Comparison of ENCODE assay signal across 7 mouse cellular contexts in genomic region chr5:65863349-65863749, GRCm38 (mm10). TPM values are rescaled to one million over a fixed set of nuclear protein-coding genes. Genes with fewer than 3 reads are reported as not detected.
A peak's percentile ranks its signal among the peaks of the same experiment; 100 is the strongest.
DNase-seq lines count a peak whose midpoint lies in the region; ATAC-seq and TF ChIP-seq lines count a peak whose summit lies in the region.

No protein-coding gene starts in this region.

- ATAC-seq in heart, embryonic 15.5 days (replicated peaks; ENCODE audit: insufficient number of reproducible peaks, insufficient read depth, low FRiP score, low read depth), result no peak
- ATAC-seq in forebrain, embryonic 12.5 days (ENCODE audit: low FRiP score), result no peak

- no peak for TF ChIP-seq CTCF in layer of hippocampus, adult 2 months (conservative IDR thresholded peaks at IDR 0.05)

- H3K4me3 ChIP-seq in heart, embryonic 15.5 days, result peak overlapping the region; percentile 24
- H3K4me3 ChIP-seq in forebrain, embryonic 12.5 days (replicated peaks), result no peak overlapping the region
- no peak overlapping the region for H3K4me3 ChIP-seq in layer of hippocampus, adult 2 months

- H3K36me3 ChIP-seq in heart, embryonic 15.5 days, result no peaks in the 10 kb centered on the region
- no peaks in the 10 kb centered on the region for H3K36me3 ChIP-seq in forebrain, embryonic 12.5 days (replicated peaks)

- peaks cover 8% of the 10 kb centered on the region for H3K4me1 ChIP-seq in heart, embryonic 15.5 days (replicated peaks)
- no peaks in the 10 kb centered on the region for H3K4me1 ChIP-seq in forebrain, embryonic 12.5 days

- H3K4me2 ChIP-seq in heart, embryonic 15.5 days, result no peak overlapping the region
- H3K4me2 ChIP-seq in forebrain, embryonic 12.5 days, result no peak overlapping the region

- no peak overlapping the region for H3K9ac ChIP-seq in heart, embryonic 15.5 days
- H3K9ac ChIP-seq in forebrain, embryonic 12.5 days, result no peak overlapping the region

- no peaks in the 10 kb centered on the region for H3K27me3 ChIP-seq in heart, embryonic 15.5 days
- no peaks in the 10 kb centered on the region for H3K27me3 ChIP-seq in forebrain, embryonic 12.5 days

- peak; percentile 96 for DNase-seq in 416B (ENCODE audit: low read depth)
- peak; percentile 94 for DNase-seq in CD4-positive helper T cell, adult 2 months (ENCODE audit: low read depth, low spot score)
- DNase-seq in lung, postnatal 4 days, result peak; percentile 61 to 64
- DNase-seq in thymus, postnatal 14 days, result peak; percentile 93
- no peak for DNase-seq in layer of hippocampus, adult 2 months (ENCODE audit: low spot score in 2 of 2)

- 68% methylated on average over 12 of the region's 12 CpGs for whole genome bisulfite sequencing in heart, embryonic 15.5 days
- 87% methylated on average over 12 of the region's 12 CpGs for WGBS in forebrain, embryonic 12.5 days

- H3K27ac ChIP-seq in heart, embryonic 15.5 days, result 0 out of 2 replicates have a peak overlapping the region, but pooled peaks have one; percentile 5
- no peak overlapping the region for H3K27ac ChIP-seq in forebrain, embryonic 12.5 days
- no peak overlapping the region for H3K27ac ChIP-seq in layer of hippocampus, adult 2 months

- no peaks in the 10 kb centered on the region for H3K9me3 ChIP-seq in heart, embryonic 15.5 days (replicated peaks)
- no peaks in the 10 kb centered on the region for H3K9me3 ChIP-seq in forebrain, embryonic 12.5 days

RNA-seq across cellular contexts. Expression of gene Rhoh, which starts 2.3 kb away (rescaled TPM):
- polyA plus RNA-seq in heart, embryonic 15.5 days (2015; fragmentation: Nextera tagmentation; extraction: Ambion mirVana), result 1.2 and 7.7 TPM in 2 replicates
- polyA plus RNA-seq in forebrain, embryonic 12.5 days (2016; fragmentation: Nextera tagmentation; extraction: Ambion mirVana), result 0.15 and 0.59 TPM in 2 replicates
- total RNA-seq in layer of hippocampus, adult 2 months (2021), result under 1 TPM; 0.69 to 0.97 TPM

Comparison
In these comparisons a context has a peak if more than half of its experiments do, and no peak if none do; other contexts are left out.
1. DNase-seq: peak in 416B (single experiment), CD4-positive helper T cell, adult 2 months (single experiment), lung, postnatal 4 days (2 of 2) and thymus, postnatal 14 days (single experiment); none in layer of hippocampus, adult 2 months (0 of 2).